Mouse (Mus musculus) brain, adult 2 months (tissue): Measurements from ENCODE around the gene Helz.
"Not testable (repeated sequence)": the region's sequence is repeated elsewhere in the genome, so short reads cannot be mapped to it uniquely, and the experiment has no call there.

ENCODE experiments used
- DNase-seq: peaks from one replicate; pipeline ENCODE4 v3.0.0; 2011; ENCODE audit warnings: low read depth, low spot score

The Helz gene

GRCm38 (mm10) chr11:107548204-107548975 is 660 bp downstream of the Helz start:
- DNase-seq, result no peak

- no peak for DNase-seq
Measured at GRCm38 (mm10) chr11:107559874-107560273, 12.1 kb downstream of the Helz start.

GRCm38 (mm10) chr11:107567431-107567830 is 19.7 kb downstream of the Helz start:
- peak; percentile 20 for DNase-seq

- DNase-seq, result no peak
Measured at GRCm38 (mm10) chr11:107568466-107568995, 20.8 kb downstream of the Helz start.

GRCm38 (mm10) chr11:107570891-107571290 is 23.2 kb downstream of the Helz start:
- DNase-seq, result not testable (repeated sequence)

GRCm38 (mm10) chr11:107571318-107571717 is 23.6 kb downstream of the Helz start:
- DNase-seq, result no peak

- DNase-seq, result no peak
Measured at GRCm38 (mm10) chr11:107572551-107572950, 24.8 kb downstream of the Helz start.

GRCm38 (mm10) chr11:107573061-107573692 is 25.4 kb downstream of the Helz start:
- DNase-seq, result no peak

- peak; percentile 18 for DNase-seq
Measured at GRCm38 (mm10) chr11:107573847-107574246, 26.1 kb downstream of the Helz start.

GRCm38 (mm10) chr11:107574811-107575705 is 27.3 kb downstream of the Helz start:
- DNase-seq, result no peak

- no peak for DNase-seq
Measured at GRCm38 (mm10) chr11:107576186-107576585, 28.5 kb downstream of the Helz start.

- peak; percentile 72 for DNase-seq
Measured at GRCm38 (mm10) chr11:107577400-107577799, 29.7 kb downstream of the Helz start.

GRCm38 (mm10) chr11:107578226-107578625 is 30.5 kb downstream of the Helz start:
- no peak for DNase-seq

GRCm38 (mm10) chr11:107580786-107581185 is 33.1 kb downstream of the Helz start:
- DNase-seq, result no peak

- DNase-seq, result peak; percentile 65
Measured at GRCm38 (mm10) chr11:107584660-107585451, 37.1 kb downstream of the Helz start.

- DNase-seq, result not testable (repeated sequence)
Measured at GRCm38 (mm10) chr11:107586129-107586528, 38.4 kb downstream of the Helz start.

- no peak for DNase-seq
Measured at GRCm38 (mm10) chr11:107587141-107587540, 39.4 kb downstream of the Helz start.

GRCm38 (mm10) chr11:107592575-107592974 is 44.8 kb downstream of the Helz start:
- peak; percentile 54 for DNase-seq

- no peak for DNase-seq
Measured at GRCm38 (mm10) chr11:107597381-107597780, 49.7 kb downstream of the Helz start.

GRCm38 (mm10) chr11:107605694-107606093 is 58.0 kb downstream of the Helz start:
- no peak for DNase-seq

- DNase-seq, result no peak
Measured at GRCm38 (mm10) chr11:107613906-107614305, 66.2 kb downstream of the Helz start.
